Comparison of ENCODE assay signal across 32 mouse cellular contexts in the genomic region with DNA sequence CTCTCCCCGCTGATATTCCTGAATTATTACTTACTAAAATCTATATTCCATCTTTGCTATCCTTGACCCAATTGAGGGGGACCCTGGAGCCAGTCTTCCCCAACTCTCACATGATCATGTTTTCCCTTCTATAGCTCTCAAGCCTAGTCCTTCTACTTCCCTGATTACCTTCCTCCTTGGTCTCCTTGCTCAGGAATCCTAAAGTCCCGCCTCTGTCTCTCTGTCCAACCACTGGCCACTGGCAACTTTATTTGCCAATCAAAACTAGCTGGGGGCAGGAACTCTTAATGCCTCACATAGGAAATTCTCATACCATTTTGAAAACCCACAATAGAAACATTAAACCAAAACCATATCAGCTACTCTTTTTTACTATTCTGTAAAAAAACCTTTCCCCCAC. TPM values are rescaled to one million over a fixed set of nuclear protein-coding genes. Genes with fewer than 3 reads are reported as not detected.
"Had no signal": no experiment of that assay in that cellular context is flagged by ENCODE, and none has a peak within 500 bp of the region (broad histone marks: within the 10 kb centered on the region; RNA-seq: fewer than 3 reads in every experiment).

No protein-coding gene starts in this region.

- H3K4me1 ChIP-seq: limb, embryonic 15.5 days; liver, embryonic 12.5 days; lung, embryonic 15.5 days; midbrain, embryonic 12.5 days; midbrain, embryonic 13.5 days; midbrain, embryonic 15.5 days; neural tube, embryonic 12.5 days had no signal

- H3K27me3 ChIP-seq: limb, embryonic 12.5 days; limb, embryonic 13.5 days; limb, embryonic 15.5 days; liver, embryonic 12.5 days; liver, embryonic 13.5 days; liver, embryonic 15.5 days; lung, embryonic 15.5 days; megakaryocyte, embryonic 14.5 days; midbrain, embryonic 12.5 days; midbrain, embryonic 13.5 days; midbrain, embryonic 15.5 days; neural tube, embryonic 12.5 days had no signal

- H3K9me3 ChIP-seq: limb, embryonic 10.5 days; limb, embryonic 12.5 days; limb, embryonic 13.5 days; limb, embryonic 15.5 days; liver, embryonic 12.5 days; liver, embryonic 13.5 days; liver, embryonic 15.5 days; lung, embryonic 15.5 days; megakaryocyte, embryonic 14.5 days; midbrain, embryonic 10.5 days; midbrain, embryonic 12.5 days; midbrain, embryonic 13.5 days; midbrain, embryonic 15.5 days; neural tube, embryonic 12.5 days had no signal

- H3K4me2 ChIP-seq: limb, embryonic 12.5 days; limb, embryonic 13.5 days; limb, embryonic 15.5 days; liver, embryonic 11.5 days; liver, embryonic 12.5 days; liver, embryonic 13.5 days; liver, embryonic 15.5 days; lung, embryonic 14.5 days; lung, embryonic 15.5 days; midbrain, embryonic 12.5 days; midbrain, embryonic 13.5 days; midbrain, embryonic 15.5 days; neural tube, embryonic 12.5 days had no signal

- H3K4me3 ChIP-seq: left cerebral cortex, adult 2 months; limb, embryonic 10.5 days; limb, embryonic 12.5 days; limb, embryonic 13.5 days; limb, embryonic 15.5 days; liver, embryonic 12.5 days; liver, embryonic 13.5 days; liver, embryonic 15.5 days; lung, embryonic 15.5 days; megakaryocyte, embryonic 14.5 days; midbrain, embryonic 10.5 days; midbrain, embryonic 12.5 days; midbrain, embryonic 13.5 days; midbrain, embryonic 15.5 days; myocyte; neural tube, embryonic 12.5 days had no signal

- ATAC-seq: liver, embryonic 12.5 days; liver, postnatal 0 days; midbrain, embryonic 13.5 days; midbrain, embryonic 15.5 days; midbrain, embryonic 16.5 days had no signal

- H3K27ac ChIP-seq: left cerebral cortex, adult 2 months; limb, embryonic 10.5 days; limb, embryonic 12.5 days; limb, embryonic 13.5 days; limb, embryonic 15.5 days; liver, embryonic 12.5 days; liver, embryonic 13.5 days; liver, embryonic 14.5 days; liver, embryonic 15.5 days; lung, embryonic 15.5 days; macrophage; midbrain, embryonic 10.5 days; midbrain, embryonic 12.5 days; midbrain, embryonic 13.5 days; midbrain, embryonic 15.5 days; neural tube, embryonic 12.5 days had no signal

- H3K36me3 ChIP-seq: limb, embryonic 10.5 days; limb, embryonic 12.5 days; limb, embryonic 13.5 days; limb, embryonic 15.5 days; liver, embryonic 12.5 days; liver, embryonic 13.5 days; liver, embryonic 15.5 days; lung, embryonic 15.5 days; midbrain, embryonic 10.5 days; midbrain, embryonic 12.5 days; midbrain, embryonic 13.5 days; midbrain, embryonic 15.5 days; neural tube, embryonic 12.5 days had no signal

- DNase-seq: left cerebral cortex, postnatal 4 days; liver; liver, embryonic 13.5 days; liver, postnatal 0 days; lung, adult 18-20 months; lung, adult 2 months; lung, embryonic 14.5 days; lung, postnatal 10 days; lung, postnatal 14 days; lung, postnatal 36 days; lung, postnatal 4 days had no signal

- H3K9ac ChIP-seq: limb, embryonic 12.5 days; limb, embryonic 13.5 days; limb, embryonic 15.5 days; liver, embryonic 12.5 days; liver, embryonic 13.5 days; liver, embryonic 14.5 days; liver, embryonic 15.5 days; liver, postnatal 0 days; lung, embryonic 14.5 days; lung, embryonic 15.5 days; midbrain, embryonic 12.5 days; midbrain, embryonic 13.5 days; midbrain, embryonic 15.5 days; neural tube, embryonic 12.5 days had no signal

RNA-seq across cellular contexts. Expression of a gene that starts 8.3 kb away (rescaled TPM):
- total RNA-seq: megakaryocyte-erythroid progenitor cell, adult 5-6 weeks had no signal

RNA-seq across cellular contexts. Expression of a gene that starts 17.5 kb away (rescaled TPM):
- total RNA-seq: megakaryocyte-erythroid progenitor cell, adult 5-6 weeks had no signal
- polyA plus RNA-seq: limb, embryonic 10.5 days; midbrain, embryonic 12.5 days; midbrain, embryonic 13.5 days; midbrain, embryonic 15.5 days; neural tube, embryonic 11.5 days; neural tube, embryonic 12.5 days had no signal
